Mouse (Mus musculus) bone marrow macrophage, adult 2 months (primary cell): ENCODE data around the gene Pum3. TPM values are rescaled to one million over a fixed set of nuclear protein-coding genes. Genes with fewer than 3 reads are reported as not detected.

Experiments
- H3K27ac ChIP-seq: 2 replicates; pipeline ENCODE4 v1.5.1; 2012; ENCODE audit warnings: low read depth, low read length; ENCODE audit not compliant: insufficient read depth
- H3K4me1 ChIP-seq: 2 replicates; pipeline ENCODE4 v1.6.1; 2012; ENCODE audit warnings: low read length; ENCODE audit not compliant: control insufficient read depth, insufficient read depth
- H3K4me3 ChIP-seq: 2 replicates; pipeline ENCODE4 v1.5.1; 2012; ENCODE audit warnings: mild to moderate bottlenecking, low read length, moderate library complexity; ENCODE audit not compliant: insufficient read depth
- CTCF ChIP-seq: IDR thresholded peaks from 2 replicates; pipeline ENCODE4 v1.5.1; 2012; ENCODE audit warnings: low read depth, mild to moderate bottlenecking, low read length, moderate library complexity
- POLR2A ChIP-seq: IDR thresholded peaks from 2 replicates; pipeline ENCODE4 v1.6.1; 2012; ENCODE audit warnings: mild to moderate bottlenecking, low read depth, low read length, borderline replicate concordance
- polyA plus RNA-seq: library from polyadenylated mRNA; stranded (reverse); fragments of >200 nt; gene quantifications from 2 replicates; pipeline ENCODE4 v1.2.4, GENCODE M21; 2012; ENCODE audit not compliant: missing spikeins, insufficient read depth, insufficient read length

The Pum3 gene
- polyA plus RNA-seq, 1 experiment, result 50.2 TPM

DNA sequence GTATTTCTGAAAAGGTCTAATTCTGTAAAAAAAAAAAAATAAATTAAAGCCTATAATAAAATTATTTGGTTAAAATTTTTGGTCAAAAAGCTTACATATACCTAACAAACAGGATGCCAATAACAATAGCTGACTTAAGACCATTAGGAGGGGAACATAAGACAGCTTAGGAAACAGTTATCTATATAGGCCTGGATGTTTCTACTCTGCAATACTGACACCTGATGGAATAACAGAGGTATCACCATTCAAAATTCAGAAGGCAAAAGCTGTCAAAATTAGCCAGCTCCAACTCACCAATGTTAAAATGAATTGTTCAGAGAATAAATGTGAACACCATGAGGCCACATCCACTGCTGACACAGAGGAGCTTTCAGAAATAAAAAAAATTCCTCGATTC is 3.2 kb downstream of the Pum3 start:
- Histone ChIP-seq H3K27ac (no peak overlapping the region), H3K4me1 (peaks cover 13% of the 10 kb centered on the region), H3K4me3 (no peak overlapping the region)
- TF ChIP-seq POLR2A (no peak), CTCF (no peak)

DNA sequence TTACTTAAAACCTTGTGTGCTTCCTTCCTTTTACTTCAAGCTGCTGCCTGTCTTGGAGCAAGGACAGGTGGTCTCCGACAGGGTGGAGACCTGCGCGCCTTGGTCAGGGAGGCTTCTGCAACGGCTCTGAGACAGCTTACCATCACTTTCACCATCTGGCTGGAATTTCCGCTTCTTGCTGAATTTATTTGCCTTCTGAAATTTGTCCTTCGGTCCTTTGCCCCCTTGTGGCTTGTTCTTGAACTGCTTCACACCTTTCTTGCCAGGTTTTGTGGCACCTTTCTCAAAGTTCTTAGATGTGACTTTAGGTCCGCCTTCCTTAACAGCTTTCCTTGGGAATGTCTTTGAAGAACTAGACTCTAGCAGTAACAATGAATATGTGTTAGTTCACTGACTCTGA is 4.0 kb downstream of the Pum3 start:
- peaks cover 6% of the 10 kb centered on the region; the same call in 1 of the 2 replicates for H3K4me1 ChIP-seq
- no peak overlapping the region for H3K4me3 ChIP-seq
- TF ChIP-seq CTCF (0 out of 2 replicates have a peak, but pooled peaks have one; percentile 10), POLR2A (no peak)
- no peak overlapping the region for H3K27ac ChIP-seq

DNA sequence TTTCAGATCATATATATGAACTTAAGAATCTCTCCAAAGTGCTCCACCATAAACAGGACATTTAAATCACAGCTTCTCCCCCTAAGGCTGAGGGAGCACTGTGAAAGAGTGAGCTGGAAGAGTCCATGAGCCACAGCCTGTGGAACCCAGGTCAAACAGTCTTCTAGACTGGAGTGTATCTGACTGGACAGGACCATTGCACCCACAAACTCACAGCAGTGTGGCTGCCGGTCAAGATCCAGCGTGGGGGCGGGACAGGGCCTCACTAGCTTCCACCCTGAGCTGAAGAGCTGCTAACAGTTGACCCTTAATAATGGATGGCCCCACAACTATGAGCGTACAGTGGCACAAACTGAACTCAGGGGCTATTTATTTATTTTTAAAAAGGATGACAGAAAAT is 12.2 kb downstream of the Pum3 start:
- Histone ChIP-seq H3K27ac (no peak overlapping the region), H3K4me1 (no peaks in the 10 kb centered on the region), H3K4me3 (no peak overlapping the region)
- TF ChIP-seq CTCF, result no peak
- TF ChIP-seq POLR2A, result no peak

DNA sequence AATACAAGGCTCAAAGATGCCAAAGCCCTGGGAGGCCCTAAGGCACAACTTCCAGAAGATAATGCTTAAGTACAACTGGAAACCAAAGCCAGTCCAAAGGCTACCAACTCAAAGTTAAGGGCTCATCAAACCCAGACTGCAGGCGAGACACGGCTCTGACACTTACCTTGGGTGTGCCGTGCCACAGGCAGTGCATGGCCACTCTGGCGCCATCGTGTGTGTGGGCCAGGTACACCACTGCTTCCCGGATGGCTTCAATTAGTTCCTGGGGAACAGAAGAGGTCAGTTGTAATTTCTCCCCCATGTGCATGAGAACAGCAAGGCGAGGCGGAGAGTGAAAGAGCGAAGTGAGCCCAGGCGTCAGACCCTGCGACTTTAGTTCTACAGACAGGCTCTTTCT is 13.1 kb downstream of the Pum3 start:
- TF ChIP-seq POLR2A, result no peak
- TF ChIP-seq CTCF, result peak; percentile 19; the same call in 1 of the 2 replicates
- H3K27ac ChIP-seq, result no peak overlapping the region
- no peaks in the 10 kb centered on the region for H3K4me1 ChIP-seq
- no peak overlapping the region for H3K4me3 ChIP-seq

DNA sequence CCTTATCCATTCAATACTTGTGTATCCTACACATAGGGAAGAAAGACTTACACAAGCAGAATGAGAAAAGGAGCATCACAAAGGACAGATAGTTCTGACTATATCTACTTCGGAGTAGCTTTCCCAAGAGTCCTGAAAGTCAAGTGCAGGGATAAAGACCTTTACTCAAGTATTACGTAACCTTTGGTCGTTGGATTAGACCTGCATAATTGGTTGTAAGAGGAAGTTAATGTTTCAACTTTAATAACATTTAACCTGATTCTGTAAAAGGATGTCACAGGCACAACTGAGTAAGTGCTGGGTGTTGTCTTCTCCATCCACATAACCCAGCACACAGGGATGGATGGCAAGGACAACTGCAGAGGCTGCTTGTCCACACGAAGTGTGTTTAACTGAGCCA is 18.3 kb downstream of the Pum3 start:
- no peak overlapping the region for H3K27ac ChIP-seq
- H3K4me3 ChIP-seq, result no peak overlapping the region
- TF ChIP-seq POLR2A (no peak), CTCF (no peak)
- H3K4me1 ChIP-seq, result no peaks in the 10 kb centered on the region

DNA sequence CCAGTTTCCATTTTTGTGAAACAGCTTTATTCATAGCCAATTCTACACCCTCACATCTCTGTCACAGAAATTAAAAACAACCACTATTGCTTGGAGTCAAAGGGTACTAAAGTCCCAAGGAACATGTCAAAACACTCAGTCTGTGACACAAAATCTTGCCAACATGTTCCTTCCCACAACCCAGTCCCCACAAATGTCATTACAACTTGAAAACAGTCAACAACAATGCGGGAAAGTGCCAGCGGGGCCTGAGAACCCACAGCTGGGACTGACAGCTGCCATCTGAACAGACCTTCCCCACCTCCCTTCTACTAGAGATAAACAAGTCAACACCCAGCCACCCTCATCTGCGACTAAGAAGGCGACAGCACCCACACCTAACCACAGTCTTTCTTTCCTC is 18.9 kb downstream of the Pum3 start:
- Histone ChIP-seq H3K4me1 (no peaks in the 10 kb centered on the region), H3K27ac (no peak overlapping the region), H3K4me3 (no peak overlapping the region)
- TF ChIP-seq CTCF (no peak), POLR2A (no peak)

DNA sequence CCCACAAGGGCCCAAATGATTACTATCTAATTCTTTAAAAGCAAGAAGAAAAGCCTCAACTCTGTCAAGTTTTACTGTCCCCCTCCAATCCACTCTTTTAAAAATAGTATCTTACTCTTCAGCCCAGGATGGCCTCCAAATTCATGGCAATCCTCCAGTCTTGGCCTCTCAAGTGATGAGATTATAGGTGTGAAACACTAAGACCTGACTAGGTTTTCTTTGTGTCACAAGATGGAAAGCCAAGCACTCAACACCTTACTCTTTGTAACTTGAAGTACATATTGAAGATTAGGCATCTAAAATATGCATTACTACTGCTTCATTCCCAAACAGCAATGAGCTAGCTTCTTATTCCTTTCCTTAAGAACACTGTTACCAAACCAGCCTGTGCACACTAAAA is 19.8 kb downstream of the Pum3 start:
- no peak for TF ChIP-seq CTCF
- no peak for TF ChIP-seq POLR2A
- Histone ChIP-seq H3K4me3 (no peak overlapping the region), H3K27ac (no peak overlapping the region), H3K4me1 (no peaks in the 10 kb centered on the region)

DNA sequence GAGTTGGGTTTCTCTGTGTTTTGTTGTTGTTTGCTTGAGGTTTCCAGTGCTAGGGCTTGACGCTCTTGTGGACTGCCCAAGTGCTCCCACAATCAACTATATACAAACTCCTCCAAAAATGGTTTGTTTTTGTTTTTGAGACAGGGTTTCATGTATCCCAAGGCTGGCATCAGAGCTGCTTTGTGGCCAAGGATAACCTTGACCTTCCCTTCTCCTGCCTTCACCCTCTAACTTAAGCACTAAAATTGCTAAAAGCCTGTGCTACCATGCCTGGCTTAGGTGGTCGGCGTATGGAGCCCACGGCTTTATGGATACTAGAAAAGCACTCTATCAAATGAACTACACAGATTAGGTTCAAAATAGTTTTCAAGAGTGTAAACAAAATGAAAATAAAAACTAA is 20.4 kb downstream of the Pum3 start:
- TF ChIP-seq POLR2A, result no peak
- TF ChIP-seq CTCF, result no peak
- no peak overlapping the region for H3K4me3 ChIP-seq
- H3K27ac ChIP-seq, result no peak overlapping the region
- no peaks in the 10 kb centered on the region for H3K4me1 ChIP-seq

DNA sequence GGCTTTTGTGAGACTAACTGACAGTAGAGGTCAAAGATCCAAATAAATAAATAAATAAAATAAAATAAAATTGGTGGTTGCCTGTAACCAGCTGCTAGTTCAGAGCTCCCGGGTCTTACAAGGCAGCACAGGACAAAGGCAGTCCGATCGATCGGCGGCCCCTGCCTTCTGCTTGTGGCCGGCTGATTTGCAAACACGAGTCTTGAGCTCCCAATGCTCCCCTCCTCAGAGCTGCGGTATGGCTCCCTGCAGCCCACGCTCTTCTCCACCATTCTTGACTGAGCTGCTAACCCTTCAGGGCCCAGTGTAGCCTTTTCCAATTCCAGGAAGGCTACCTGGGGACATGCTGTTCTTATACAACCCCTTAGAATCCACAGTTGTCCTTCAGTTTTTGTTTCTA is 31.8 kb downstream of the Pum3 start:
- H3K4me3 ChIP-seq, result no peak overlapping the region
- no peak overlapping the region for H3K27ac ChIP-seq
- H3K4me1 ChIP-seq, result no peaks in the 10 kb centered on the region
- TF ChIP-seq CTCF (no peak), POLR2A (no peak)

DNA sequence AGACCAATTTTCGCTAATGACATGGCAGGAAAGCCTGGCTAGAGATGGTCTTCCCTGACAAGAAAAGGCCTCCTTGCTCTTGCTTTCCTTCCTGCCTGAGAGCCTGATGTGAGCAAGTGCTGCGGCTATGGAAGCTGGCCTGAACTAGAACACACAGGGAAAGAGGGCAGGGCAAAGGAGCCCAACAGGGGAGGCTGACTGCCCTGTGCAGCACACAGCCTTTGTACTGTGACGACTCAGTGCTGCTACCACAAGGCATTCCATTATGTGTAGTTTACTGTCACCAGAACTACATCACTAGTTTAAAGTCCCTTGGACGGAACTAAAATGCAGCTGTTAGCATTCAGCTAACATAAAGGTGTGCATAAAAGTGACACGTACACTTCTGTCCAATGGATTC is 32.4 kb downstream of the Pum3 start:
- TF ChIP-seq CTCF (no peak), POLR2A (no peak)
- H3K27ac ChIP-seq, result no peak overlapping the region
- no peak overlapping the region for H3K4me3 ChIP-seq
- no peaks in the 10 kb centered on the region for H3K4me1 ChIP-seq

DNA sequence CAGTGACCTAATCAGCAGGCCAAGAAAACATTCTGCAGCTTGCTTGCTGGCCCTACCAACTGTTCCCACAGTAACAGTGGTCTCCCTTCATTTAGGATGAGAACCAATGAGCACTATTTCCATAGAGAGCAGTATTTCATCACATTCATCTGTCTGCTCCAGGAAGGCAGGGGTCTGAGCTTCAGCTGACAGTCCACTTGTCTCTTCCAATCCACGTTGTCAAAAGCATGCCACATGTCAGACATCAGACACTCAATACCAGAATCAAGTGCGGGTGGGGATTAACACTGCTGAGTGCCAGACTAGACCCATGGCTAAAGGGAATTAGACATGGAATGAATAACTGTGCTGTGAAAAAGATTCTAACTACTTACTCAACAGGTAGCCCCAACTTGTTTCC is 32.9 kb downstream of the Pum3 start:
- Histone ChIP-seq H3K4me1 (no peaks in the 10 kb centered on the region), H3K27ac (no peak overlapping the region), H3K4me3 (no peak overlapping the region)
- no peak for TF ChIP-seq POLR2A
- TF ChIP-seq CTCF, result no peak
